Mouse (Mus musculus): ENCODE data around the gene Lmf2.

GRCm38 (mm10) chr15:89390081-89390480, 34.6 kb upstream of the Lmf2 start:
- no peak for TF ChIP-seq CTCF (conservative IDR thresholded peaks at IDR 0.05; ENCODE audit: low read length)
- TF ChIP-seq POU5F1 (IDR thresholded peaks at IDR 0.05; ENCODE audit: borderline replicate concordance, low read length): no peak
- TF ChIP-seq NANOG (IDR thresholded peaks at IDR 0.05; ENCODE audit: borderline replicate concordance, low read length): no peak
